Mouse (Mus musculus): ENCODE measurements around the gene Ctdnep1.

The Ctdnep1 gene

DNA sequence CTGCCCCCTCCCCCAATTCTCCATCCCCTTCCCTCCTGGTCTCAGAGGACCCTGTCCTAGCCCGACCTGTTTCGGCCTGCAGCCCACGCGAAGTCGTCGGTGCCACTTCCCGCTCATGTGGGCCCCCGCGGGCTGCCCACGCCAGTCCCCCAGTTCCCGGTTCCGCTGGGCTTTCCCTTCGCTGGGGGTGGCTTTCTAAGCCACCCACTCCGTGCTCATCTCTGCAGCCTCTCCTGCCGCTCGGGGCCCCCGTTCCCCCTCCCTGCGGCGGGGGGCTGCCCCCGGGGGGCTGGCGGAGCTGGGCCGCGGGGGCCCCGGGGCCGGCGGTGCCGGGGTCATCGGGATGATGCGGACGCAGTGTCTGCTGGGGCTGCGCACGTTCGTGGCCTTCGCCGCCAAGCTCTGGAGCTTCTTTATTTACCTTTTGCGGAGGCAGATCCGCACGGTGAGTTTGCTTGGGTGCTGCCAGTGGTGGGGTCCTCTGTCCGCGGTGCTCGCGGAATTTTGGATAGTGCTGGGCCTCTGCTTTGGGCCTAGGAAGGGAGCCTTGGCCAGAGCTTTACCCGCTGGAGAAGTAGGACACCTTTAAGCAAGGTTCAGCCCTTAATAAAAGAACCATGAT lies at the start of gene Ctdnep1:
Gene Ctdnep1 (plus strand): TSS at position 16 of the 622 bp plus-strand sequence.
- DNase-seq = peak; percentile 76

DNA sequence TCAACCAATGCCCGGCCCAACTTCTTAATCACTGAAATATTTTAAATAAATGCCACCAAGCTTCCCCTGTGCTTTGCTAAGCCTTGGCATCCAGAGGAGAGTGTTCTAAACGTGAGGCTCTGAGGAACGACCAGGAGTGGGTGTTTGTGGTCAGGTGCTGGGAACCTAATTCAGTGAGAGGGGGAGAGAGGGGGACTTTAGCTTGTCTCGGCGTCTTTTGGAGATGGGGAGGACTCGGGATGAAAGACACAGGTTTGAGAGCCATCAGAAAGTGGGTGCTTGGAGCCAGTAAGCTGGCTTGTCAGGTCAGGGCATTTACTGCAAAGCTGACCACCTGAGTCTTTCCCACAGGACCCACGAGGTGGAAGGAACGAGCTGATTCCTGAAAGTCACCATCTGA lies 49.2 kb upstream of the Ctdnep1 start:
- no peak for DNase-seq

DNA sequence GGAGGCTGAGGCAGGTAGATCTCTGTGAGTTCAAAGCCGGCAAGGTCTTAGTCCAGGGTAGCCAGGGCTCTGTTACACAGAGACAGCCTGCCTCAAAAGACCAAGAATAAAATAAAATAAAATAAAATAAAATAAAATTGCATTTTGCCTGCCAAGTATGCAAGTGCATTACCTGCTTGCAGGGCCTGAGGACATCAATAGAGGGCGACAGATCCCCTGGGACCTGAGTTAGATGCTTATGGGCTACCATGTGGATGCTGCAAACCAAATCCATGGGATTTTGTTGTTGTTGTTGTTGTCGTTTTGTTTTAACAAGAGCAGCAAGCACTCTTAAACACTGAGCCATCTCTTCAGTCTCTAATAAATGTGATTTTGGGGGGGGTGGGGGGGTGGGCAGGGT lies 48.7 kb upstream of the Ctdnep1 start:
- no peak for DNase-seq

DNA sequence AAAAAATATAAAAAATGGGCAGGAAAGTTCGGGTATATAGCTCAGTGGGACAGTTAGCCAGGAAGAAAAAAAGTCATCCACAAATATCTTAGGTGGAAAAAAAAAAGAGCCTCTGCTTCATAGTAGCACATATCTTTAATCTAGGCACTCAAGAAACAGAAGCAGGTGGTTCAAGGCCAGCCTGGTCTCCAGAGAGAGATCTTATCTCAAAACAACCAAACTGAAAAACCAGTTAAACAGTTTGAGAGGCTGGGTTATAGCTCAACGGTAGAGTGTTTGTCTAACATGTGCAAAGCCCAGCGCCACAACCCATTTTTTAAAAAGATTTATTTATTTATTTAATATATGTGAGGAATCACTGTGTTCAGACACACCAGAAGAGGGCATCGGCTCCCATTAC lies 47.9 kb upstream of the Ctdnep1 start:
- DNase-seq = no peak

DNA sequence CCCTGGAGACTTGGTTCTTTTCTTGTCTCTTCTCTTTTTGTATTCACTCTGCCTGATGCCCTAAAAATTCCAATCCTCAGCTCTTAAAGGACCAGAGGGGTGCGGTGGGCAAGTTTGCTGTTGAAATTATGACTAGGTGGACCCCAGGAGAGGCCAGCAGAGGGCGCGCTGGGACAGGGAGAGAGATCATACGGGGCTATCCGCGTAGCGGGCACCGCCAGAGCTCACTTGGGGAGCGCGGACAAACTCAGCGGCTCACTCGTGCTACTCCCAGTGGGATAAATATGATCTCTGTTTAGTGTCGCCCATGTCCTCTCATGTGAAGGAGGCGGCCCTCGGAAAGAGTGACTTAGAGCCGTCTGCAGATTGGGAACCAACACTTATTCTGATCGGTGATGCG lies 46.8 kb upstream of the Ctdnep1 start:
- peak; percentile 82 for DNase-seq

DNA sequence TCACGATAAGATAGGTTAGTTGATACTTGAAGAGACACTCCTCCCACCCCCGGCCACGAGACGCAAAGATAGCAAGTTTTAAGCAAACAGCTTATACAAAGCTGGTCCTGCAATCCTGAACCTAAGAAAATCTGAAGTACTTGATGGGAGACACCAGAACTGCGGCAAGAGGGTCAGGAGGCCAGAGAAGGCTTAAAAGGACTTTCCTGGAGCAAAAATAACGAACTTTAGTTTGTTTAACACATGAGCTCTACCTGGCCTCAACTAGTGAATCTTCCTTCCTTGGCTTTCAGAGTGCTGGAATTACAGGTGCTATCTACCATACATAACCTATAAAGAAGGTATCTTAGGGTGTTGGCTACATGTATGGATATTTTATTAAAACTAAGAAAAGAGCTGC lies 46.3 kb upstream of the Ctdnep1 start:
- no peak for DNase-seq

DNA sequence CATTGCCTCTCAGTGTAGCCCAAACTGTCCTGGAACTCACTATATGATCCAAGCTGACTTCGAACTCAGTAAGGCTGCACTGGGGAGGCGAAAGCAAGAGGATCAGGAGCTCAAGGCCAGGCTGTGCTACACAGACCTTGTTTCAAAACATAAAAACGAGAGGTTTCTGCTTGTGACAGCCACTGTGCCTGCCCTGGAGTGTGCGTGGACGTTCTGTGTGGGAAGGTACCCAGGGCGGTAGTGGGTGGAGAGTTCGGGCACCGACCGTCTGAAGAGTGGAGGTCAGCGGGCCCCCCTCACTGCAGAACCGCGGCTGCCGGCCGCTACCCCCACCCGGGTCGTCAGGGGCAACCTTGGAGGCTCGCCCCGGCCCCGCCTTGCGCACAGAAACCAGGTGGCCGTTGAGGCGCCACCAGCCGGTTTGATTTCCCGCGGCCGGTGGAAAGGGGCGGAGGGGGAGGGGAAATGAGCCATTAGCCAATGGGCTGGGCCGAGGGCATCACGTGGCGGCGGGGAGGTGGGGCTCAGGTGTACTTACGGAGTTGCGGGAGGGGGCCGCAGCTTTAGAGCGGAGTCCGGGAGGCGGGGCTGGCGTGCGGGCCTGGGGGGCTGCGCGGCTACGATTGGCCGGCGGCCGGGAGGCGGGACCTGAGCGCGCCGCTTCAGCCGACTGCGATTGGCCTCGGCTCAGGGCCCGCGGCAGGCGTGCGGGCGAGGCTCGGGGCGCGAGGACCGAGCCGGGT lies 45.6 kb upstream of the Ctdnep1 start, which contains the start of gene Ybx2:
Gene Ybx2 (plus strand): TSS at position 660 of the 743 bp plus-strand sequence.
- DNase-seq = peak; percentile 95

DNA sequence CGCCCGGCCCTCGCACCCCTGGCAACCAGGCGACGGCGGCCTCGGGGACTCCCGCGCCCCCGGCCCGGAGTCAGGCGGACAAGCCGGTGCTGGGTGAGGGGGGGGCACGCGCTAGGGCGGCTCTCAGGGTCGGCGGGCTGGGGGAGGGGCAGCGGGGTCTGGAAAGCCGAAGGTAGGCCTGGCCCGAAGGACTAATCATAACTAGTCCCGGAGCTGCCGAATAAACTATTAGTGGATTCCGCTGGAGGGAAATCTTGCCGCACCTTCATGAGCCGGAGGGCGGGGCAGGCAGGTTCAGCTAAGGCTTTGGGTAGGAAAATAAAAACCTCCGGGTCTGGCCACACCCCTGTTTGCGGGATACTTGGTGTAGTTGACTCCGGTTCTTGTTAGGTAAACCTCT lies 44.8 kb upstream of the Ctdnep1 start:
- peak; percentile 46 for DNase-seq

DNA sequence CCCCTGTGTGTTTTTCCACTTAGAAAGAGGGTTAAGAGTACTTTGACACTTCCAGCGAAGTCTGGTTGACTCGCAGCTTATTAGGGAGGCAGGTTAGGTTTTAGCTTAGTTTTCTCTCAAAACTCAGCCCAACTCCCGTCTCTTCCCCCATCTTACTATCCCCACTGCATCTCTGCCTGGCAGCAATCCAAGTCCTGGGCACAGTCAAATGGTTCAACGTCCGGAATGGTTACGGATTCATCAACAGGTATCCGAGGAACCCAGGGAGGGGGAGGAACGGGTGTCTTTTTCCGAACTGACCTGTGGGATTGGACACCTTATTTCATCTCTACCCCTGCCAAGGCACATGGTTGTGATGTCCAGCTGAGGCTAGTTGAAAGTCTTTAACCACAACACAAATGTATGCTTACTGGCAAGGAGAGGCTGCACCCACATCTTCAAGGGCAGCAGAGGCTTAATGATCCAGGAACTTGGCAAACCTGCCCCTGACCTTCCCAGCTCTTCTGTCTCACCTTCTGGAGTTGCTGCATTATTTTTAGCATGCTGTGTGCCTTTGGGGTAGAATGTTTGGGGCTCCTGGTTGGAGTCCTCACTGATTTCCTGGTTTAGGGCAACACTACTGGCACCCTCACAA lies 44.1 kb upstream of the Ctdnep1 start:
- DNase-seq = peak; percentile 46

DNA sequence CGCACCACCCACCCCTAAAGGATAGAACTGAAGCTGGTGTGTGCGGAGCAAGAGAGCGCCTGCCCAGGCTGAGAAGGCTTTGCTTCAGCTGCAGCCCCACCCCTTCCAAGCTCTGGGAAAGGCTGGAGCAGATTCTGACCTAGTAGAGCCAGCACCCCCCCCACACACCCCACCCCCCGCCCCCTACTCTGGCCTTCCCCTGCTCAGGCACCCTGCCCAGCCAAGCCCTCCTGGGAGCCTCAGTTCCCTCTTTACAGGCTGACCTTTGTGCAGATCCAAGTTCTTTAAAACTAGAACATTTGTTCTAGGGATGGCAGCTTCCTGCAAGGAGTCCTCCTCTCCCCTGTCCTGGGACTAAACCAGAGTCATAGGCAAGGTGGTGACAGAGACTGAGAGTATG lies 43.6 kb upstream of the Ctdnep1 start:
- no peak for DNase-seq

DNA sequence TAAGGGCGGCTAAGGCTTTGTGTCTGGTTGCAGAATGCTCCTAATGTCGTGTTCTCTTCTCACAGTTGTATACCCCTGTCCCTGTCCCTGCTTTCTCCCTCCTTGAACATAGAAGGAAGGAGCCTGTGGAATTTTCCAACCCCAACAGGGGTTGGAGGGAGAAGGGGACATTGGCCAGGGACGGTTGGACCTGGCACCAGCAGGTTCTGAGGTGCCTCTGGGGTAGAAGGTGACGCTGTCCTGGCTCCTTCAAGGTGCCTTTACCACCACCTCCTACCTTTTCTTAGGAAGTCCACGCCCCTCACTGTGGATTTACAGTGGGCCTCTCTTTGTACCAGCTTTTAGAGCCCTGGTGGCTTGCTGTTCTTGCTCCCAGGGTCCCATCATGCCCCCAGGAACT lies 43.1 kb upstream of the Ctdnep1 start:
- DNase-seq = no peak

DNA sequence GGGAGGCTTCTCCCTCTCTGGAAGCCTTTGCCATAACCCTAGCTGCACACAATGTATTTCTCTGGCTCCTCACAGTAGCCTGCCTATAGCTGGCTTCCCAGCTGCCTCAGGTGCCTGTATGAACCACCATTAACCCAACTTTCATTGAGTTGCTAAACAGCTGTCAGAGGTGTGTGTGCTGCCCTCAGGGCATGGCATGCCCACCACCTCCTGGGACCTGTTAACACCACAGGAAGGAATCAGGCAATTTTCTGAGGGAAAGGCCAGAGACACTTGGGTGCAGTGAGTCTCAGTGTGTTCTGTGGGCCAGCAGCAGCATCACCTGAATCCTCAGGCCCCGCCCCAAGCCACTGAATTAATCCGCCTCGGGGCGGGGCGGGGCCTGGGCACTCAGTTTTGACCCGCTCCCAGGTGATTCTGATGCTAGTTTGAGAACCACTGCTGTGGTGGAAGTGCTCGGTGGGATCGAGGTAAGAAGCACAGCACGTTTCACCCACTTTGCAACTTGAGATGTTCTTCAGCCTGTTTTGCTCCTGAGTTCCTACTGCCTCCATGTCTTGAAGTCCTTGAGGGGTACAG lies 42.5 kb upstream of the Ctdnep1 start:
- DNase-seq = no peak

DNA sequence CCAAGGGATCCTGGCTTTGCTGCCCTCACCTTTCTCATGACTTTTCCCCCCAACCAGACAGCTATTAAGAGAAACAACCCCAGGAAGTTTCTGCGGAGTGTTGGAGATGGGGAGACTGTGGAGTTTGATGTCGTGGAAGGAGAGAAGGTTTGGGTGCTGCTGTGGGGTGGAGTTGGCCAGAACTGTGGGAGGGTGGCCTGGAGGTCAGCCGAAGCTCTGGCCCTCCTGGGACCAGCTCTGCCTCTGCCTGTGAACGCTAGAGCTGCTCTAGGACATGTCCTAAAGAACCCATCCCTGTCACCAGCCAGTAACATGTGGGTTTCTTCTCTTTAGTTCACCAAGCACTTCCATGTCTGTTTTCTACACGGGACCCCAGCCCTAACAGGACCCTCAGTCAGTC lies 41.8 kb upstream of the Ctdnep1 start:
- no peak for DNase-seq

DNA sequence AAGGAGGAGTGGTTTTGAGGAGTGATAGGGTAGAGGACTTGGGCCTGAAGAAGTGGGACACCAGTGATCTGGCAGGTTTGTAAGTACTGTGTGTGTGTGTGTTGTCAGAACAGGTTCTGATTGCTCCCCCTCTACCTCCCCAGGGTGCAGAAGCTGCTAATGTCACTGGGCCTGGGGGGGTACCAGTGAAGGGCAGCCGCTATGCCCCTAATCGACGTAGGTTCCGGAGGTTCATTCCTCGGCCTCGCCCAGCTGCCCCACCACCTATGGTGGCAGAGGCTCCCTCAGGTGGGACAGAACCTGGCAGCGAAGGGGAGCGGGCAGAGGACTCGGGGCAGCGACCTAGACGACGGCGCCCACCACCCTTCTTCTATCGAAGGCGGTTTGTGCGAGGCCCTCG lies 41.2 kb upstream of the Ctdnep1 start:
- no peak for DNase-seq

DNA sequence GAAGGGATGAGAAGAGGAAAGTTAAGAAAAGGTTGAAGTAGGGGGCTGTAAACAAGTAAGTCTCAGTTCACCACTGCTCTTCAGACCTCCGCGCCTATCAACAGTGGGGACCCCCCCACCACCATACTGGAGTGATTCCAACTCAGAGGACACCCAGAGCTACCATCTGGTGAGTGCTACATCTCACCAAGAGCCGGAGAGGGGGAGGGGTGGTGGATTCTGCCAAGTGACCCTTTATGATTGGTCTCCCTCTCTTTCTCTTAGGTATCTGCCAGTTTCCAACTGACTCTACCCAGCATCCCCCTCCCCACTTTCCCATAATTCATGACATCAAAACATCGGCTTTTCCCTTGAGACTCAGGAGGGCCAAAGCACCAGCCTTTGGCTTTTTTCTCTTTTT lies 40.0 kb upstream of the Ctdnep1 start:
- no peak for DNase-seq

DNA sequence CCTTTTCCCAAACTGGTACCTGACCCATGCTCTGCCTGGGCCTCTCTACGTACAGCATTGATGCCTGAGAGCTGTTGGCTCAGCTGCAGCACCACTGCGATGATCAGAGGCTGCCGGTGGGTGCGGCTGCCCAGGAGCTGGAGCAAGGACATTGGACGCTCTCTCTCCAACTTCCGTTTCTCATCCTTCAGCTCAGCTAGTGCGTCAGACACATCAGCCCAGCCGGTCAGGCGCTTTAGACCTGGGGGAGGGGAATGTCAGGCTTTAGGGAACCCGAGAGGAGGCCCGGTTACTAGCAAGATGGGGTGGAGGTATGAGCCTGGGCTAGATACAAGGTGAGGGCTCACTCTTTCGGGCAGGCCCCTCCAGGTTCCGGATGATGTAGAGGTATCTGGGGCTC lies 35.7 kb upstream of the Ctdnep1 start:
- DNase-seq = no peak

DNA sequence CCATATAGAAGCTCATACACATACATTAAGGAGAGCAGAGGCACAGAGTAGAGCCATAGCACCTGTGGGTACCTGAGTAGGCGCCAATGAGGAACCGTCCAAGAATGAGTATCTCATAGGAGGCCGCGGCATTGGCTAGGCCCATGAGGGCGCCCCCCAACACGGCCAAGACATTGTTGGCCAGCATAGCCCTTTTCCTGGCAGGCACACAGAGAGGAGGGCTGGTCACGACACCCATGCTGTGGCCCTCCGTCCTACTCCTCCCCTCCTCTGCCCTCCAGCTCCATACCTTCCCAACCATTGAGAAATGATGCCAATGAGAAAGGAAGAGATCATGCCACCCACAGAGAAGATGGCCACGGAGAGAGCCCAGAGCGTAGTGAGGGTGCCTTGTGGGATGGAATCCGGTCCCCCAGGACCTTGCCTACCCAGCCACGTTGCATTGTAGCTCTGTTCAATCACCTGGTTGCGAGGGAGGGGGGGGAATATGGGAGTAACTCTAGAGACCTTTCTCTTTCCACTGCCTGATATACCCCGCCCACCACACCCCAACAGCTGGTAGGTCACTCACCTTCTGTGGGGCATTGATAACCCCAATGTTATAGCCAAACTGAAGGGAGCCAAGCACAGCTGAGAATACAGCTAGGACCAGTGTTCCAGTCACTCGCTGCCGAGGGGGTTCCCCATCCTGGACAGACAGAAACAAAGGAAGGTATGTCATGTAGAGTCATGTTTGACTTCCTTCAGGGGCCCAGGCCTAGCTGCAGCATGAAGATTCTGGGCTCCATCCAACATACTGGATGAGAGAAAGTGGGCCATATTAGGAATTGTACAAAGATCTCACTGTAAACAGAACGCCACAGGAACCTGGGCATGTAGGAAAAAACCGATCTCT lies 34.7 kb upstream of the Ctdnep1 start:
- DNase-seq = no peak

DNA sequence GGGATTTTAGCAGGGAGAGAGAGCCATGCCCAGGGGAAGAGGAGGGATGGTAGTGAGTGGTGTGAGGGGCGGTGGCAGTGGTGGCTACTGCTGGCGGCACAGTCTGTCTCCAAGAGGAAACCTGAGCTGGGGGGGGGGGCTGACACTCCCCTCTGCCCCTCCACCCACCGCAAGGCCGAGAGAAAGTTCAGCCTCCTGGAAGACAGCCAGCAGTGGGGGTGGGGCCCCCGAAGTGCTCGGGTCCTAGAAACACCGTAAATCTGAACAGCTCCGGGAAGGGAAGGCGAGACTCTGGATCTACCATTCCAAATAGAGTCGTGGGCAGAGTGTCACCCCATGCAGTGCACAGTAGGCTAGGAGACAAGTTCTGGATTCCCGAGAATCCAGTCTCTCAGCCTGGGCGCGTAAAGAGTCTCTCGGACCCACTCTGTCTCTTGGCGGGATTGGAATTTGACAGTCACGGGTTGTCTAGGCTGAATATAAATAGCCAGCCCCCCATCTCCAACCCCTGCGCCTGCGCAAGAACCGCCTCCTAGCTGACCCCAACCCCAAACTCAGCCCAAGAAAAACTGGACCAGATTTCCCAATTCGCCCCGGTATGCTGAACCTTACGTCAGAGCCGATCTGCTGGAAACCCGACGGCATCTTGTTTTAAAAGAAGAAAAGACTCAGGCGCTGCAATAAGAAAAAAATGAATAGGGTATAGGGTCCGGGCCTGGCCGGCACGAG lies 33.5 kb upstream of the Ctdnep1 start:
- DNase-seq = no peak

DNA sequence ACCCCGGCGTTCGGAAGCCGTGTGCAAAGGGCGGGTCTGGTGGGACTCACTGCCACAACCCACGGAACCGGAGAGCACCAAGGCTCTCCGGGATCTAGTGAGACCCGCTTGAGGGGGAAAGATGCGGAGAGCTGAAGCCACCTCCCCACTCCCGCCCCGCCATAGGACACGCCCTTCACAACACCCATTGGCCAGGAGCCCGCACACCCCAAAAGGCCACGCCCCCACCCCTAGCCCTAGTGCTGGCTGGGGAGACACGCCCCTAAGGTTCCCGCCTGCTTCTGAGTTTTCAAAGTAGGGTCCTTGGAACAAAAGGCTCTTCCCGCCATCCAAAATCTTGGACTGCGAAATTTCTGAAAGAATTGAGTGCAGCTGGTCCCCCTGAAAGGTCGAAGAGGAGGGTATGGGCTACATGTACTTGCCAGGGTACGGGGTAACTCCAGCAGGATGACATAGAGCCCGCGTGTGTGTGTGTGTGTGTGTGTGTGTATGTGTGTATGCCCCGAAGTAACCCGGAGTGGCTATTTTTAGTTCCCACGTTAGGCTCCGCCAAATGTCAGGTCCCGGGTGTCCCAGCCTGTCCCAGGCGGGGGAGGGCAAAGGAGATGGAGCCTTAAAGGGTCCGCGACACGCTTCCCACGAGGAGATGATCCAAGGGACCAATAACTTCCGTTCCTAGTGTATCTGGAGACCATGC lies 32.7 kb upstream of the Ctdnep1 start, which contains the start of gene Slc2a4:
Gene Slc2a4 (minus strand): TSS at position 123 of the 697 bp plus-strand sequence.
- peak; percentile 58 for DNase-seq

DNA sequence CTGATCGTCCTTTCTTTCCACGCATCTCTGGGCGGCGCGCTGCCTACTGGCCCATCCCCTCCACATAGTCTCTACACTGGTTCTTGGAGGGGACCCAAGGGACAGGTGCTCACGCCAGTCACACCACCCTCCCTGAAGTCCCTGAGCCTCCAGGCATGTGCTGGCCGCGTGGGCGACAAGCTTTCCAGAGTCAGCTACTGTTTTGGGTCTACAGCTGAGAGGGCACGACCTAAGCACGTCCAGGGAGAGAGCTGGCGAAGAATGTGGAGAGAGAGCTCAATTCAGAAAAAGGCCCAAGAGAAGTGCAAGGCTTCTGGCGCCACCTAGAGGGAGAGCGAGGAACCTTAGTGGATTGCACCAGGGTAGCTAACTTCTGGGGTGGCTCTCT lies 32.2 kb upstream of the Ctdnep1 start:
- peak; percentile 75 for DNase-seq

DNA sequence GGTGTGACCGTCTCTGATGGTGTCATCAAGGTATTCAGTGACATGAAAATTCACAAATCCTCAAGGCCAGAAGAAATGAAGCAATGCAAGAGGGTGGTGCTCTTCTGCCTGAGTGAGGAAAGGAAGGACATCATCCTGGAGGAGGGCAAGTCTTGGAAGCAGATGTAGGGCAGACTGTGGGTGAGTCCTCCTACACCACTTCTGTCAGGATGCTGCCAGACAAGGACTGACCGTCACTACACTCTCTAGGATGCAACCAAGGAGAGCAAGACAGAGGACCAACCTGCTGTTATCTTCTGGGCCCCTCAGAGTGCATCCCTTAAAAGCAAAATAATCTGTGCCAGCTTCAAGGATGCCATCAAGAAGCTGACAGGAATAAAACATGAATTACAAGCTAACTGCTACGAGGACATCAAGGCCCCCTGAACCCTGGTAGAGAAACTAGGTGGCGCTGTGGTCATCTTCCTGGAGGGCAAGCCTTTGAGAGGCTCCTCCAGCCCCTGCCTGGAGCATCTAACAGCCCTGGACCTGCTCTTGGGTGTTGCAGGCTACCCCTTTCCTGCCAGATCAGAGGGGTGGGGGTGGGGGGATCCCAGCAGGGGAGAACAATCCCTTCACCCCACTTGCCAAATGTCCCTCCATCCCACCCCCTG lies 30.0 kb upstream of the Ctdnep1 start:
- no peak for DNase-seq
